Comparison of ENCODE assay signal across 23 mouse cellular contexts in genomic region chr2:135825645-135826044, GRCm38 (mm10).
DNase-seq lines count a peak whose midpoint lies in the region; ATAC-seq lines count a peak whose summit lies in the region.
"Had no signal": no experiment of that assay in that cellular context is flagged by ENCODE, and none has a peak within 500 bp of the region (broad histone marks: within the 10 kb centered on the region; RNA-seq: fewer than 3 reads in every experiment).

No protein-coding gene starts in this region.

- intact Hi-C loops in heart, postnatal 25 days (cut with DNase I), result no loop called here

- no peak overlapping the region for H3K4me3 ChIP-seq in heart, embryonic 10.5 days
- H3K4me3 ChIP-seq in midbrain, embryonic 14.5 days (replicated peaks; ENCODE audit: low read depth, low read length), result no peak overlapping the region
- no peak overlapping the region for H3K4me3 ChIP-seq in midbrain, embryonic 16.5 days (ENCODE audit: low read depth, low read length)
- H3K4me3 ChIP-seq in kidney, embryonic 15.5 days (replicated peaks), result no peak overlapping the region
- H3K4me3 ChIP-seq: embryonic facial prominence, embryonic 13.5 days; heart, embryonic 12.5 days; midbrain, embryonic 12.5 days had no signal

- H3K4me1 ChIP-seq in heart, embryonic 10.5 days, result no peaks in the 10 kb centered on the region
- H3K4me1 ChIP-seq in midbrain, embryonic 14.5 days (ENCODE audit: control insufficient read depth, insufficient read depth, low read length), result 0 out of 2 replicates have a peak, but pooled peaks cover 4% of the 10 kb centered on the region
- H3K4me1 ChIP-seq in midbrain, embryonic 16.5 days (ENCODE audit: control insufficient read depth, insufficient read depth, low read length), result no peaks in the 10 kb centered on the region
- H3K4me1 ChIP-seq in kidney, embryonic 15.5 days, result no peaks in the 10 kb centered on the region
- H3K4me1 ChIP-seq: embryonic facial prominence, embryonic 13.5 days; midbrain, embryonic 12.5 days had no signal

- H3K27ac ChIP-seq in heart, embryonic 10.5 days, result no peak overlapping the region
- peak overlapping the region; percentile 41; the same call in 1 of the 2 replicates for H3K27ac ChIP-seq in midbrain, embryonic 14.5 days (replicated peaks; ENCODE audit: low read depth, low read length)
- no peak overlapping the region for H3K27ac ChIP-seq in midbrain, embryonic 16.5 days (ENCODE audit: low read length)
- no peak overlapping the region for H3K27ac ChIP-seq in kidney, embryonic 15.5 days
- H3K27ac ChIP-seq: embryonic facial prominence, embryonic 13.5 days; midbrain, embryonic 12.5 days had no signal

- no peak overlapping the region for H3K9ac ChIP-seq in midbrain, embryonic 14.5 days (replicated peaks; ENCODE audit: low read length)
- no peak overlapping the region for H3K9ac ChIP-seq in midbrain, embryonic 16.5 days (ENCODE audit: low read depth, low read length)
- no peak overlapping the region for H3K9ac ChIP-seq in kidney, embryonic 15.5 days
- H3K9ac ChIP-seq: embryonic facial prominence, embryonic 13.5 days; heart, embryonic 12.5 days; midbrain, embryonic 12.5 days had no signal

- ATAC-seq in midbrain, embryonic 14.5 days (ENCODE audit: low FRiP score, low TSS enrichment), result no peak
- no peak for ATAC-seq in midbrain, embryonic 16.5 days
- no peak for ATAC-seq in kidney, embryonic 15.5 days (replicated peaks; ENCODE audit: low FRiP score)
- ATAC-seq: forebrain, embryonic 14.5 days; inflammation-experienced regulatory T-cells, adult 6 months had no signal

- H3K36me3 ChIP-seq in heart, embryonic 10.5 days, result no peaks in the 10 kb centered on the region
- no peaks in the 10 kb centered on the region for H3K36me3 ChIP-seq in midbrain, embryonic 14.5 days (ENCODE audit: control insufficient read depth, insufficient read depth, low read length)
- no peaks in the 10 kb centered on the region for H3K36me3 ChIP-seq in midbrain, embryonic 16.5 days (ENCODE audit: control insufficient read depth, insufficient read depth, low read length)
- H3K36me3 ChIP-seq in kidney, embryonic 15.5 days, result no peaks in the 10 kb centered on the region
- H3K36me3 ChIP-seq: embryonic facial prominence, embryonic 13.5 days; heart, embryonic 12.5 days; midbrain, embryonic 12.5 days had no signal

- 93% methylated on average over 2 of the region's 2 CpGs for WGBS in heart, embryonic 10.5 days
- WGBS in midbrain, embryonic 14.5 days, result 82% methylated on average over 2 of the region's 2 CpGs
- WGBS in midbrain, embryonic 16.5 days, result 82% methylated on average over 2 of the region's 2 CpGs
- WGBS in kidney, embryonic 15.5 days, result 92% methylated on average over 2 of the region's 2 CpGs

- no peaks in the 10 kb centered on the region for H3K9me3 ChIP-seq in heart, embryonic 10.5 days
- no peaks in the 10 kb centered on the region for H3K9me3 ChIP-seq in midbrain, embryonic 14.5 days (ENCODE audit: control insufficient read depth, low read length)
- H3K9me3 ChIP-seq in midbrain, embryonic 16.5 days (replicated peaks; ENCODE audit: control insufficient read depth, low read length, poor library complexity, severe bottlenecking), result no peaks in the 10 kb centered on the region
- H3K9me3 ChIP-seq in kidney, embryonic 15.5 days (replicated peaks), result no peaks in the 10 kb centered on the region
- H3K9me3 ChIP-seq: embryonic facial prominence, embryonic 13.5 days; heart, embryonic 12.5 days; midbrain, embryonic 12.5 days had no signal

- no peaks in the 10 kb centered on the region for H3K27me3 ChIP-seq in heart, embryonic 10.5 days (ENCODE audit: insufficient read depth, poor library complexity, severe bottlenecking)
- no peaks in the 10 kb centered on the region for H3K27me3 ChIP-seq in midbrain, embryonic 14.5 days (ENCODE audit: control insufficient read depth, insufficient read depth, low read length)
- H3K27me3 ChIP-seq in midbrain, embryonic 16.5 days (ENCODE audit: control insufficient read depth, insufficient read depth, low read depth, low read length), result no peaks in the 10 kb centered on the region
- no peaks in the 10 kb centered on the region for H3K27me3 ChIP-seq in kidney, embryonic 15.5 days
- H3K27me3 ChIP-seq: CH12.LX; embryonic facial prominence, embryonic 13.5 days; heart, embryonic 12.5 days; midbrain, embryonic 12.5 days had no signal

- no peak overlapping the region for H3K4me2 ChIP-seq in midbrain, embryonic 14.5 days (ENCODE audit: low read length)
- H3K4me2 ChIP-seq in midbrain, embryonic 16.5 days (ENCODE audit: low read length), result no peak overlapping the region
- H3K4me2 ChIP-seq in kidney, embryonic 15.5 days, result no peak overlapping the region
- H3K4me2 ChIP-seq: embryonic facial prominence, embryonic 13.5 days; heart, embryonic 12.5 days; midbrain, embryonic 12.5 days had no signal

- DNase-seq in cerebellum, adult 9-10 months, result peak; percentile 50
- no peak for DNase-seq in cerebellum, adult 11 months
- DNase-seq in heart, embryonic 10.5 days (ENCODE audit: low spot score), result peak; percentile 14
- no peak for DNase-seq in heart, postnatal 25 days (ENCODE audit: low spot score)
- DNase-seq in midbrain, embryonic 14.5 days, result peak; percentile 12
- DNase-seq: adrenal gland, postnatal 36 days; kidney, adult 2 months; kidney, postnatal 14 days; liver; lung, adult 18-20 months; lung, postnatal 14 days; right cerebral cortex, postnatal 14 days; spleen, adult 18-20 months; thymus, adult 18-20 months; thymus, postnatal 4 days had no signal

Comparison
In these comparisons a context has a peak if more than half of its experiments do, and no peak if none do; other contexts are left out.
1. DNase-seq: peak in cerebellum, adult 9-10 months (single experiment), heart, embryonic 10.5 days (single experiment) and midbrain, embryonic 14.5 days (single experiment); none in cerebellum, adult 11 months (single experiment) and heart, postnatal 25 days (single experiment).